Mouse (Mus musculus) stomach, embryonic 14.5 days (tissue): ENCODE results near the gene Slc7a7. TPM values are rescaled to one million over a fixed set of nuclear protein-coding genes. Genes with fewer than 3 reads are reported as not detected.
A peak's percentile ranks its signal among the peaks of the same experiment; 100 is the strongest.

ENCODE experiments used
- ATAC-seq: fragments of 200-750 bp; cut with Nextera tagmentation; 2 replicates; pipeline ENCODE4 v1.8.0; 2017; ENCODE audit warnings: low read depth, moderate TSS enrichment; ENCODE audit not compliant: insufficient number of reproducible peaks, insufficient read depth, low FRiP score
- H3K27ac ChIP-seq: fragments of 300-500 bp; sonication (generic); 2 replicates; pipeline ENCODE4 v1.5.1; 2014; ENCODE audit warnings: mild to moderate bottlenecking, low read length, moderate library complexity, mixed read lengths
- H3K27me3 ChIP-seq: fragments of 300-500 bp; sonication (generic); 2 replicates; pipeline ENCODE4 v1.6.1; 2014; ENCODE audit warnings: low read length, control low read depth, mixed read lengths; ENCODE audit not compliant: control insufficient read depth, insufficient read depth
- H3K36me3 ChIP-seq: fragments of 300-500 bp; sonication (generic); 2 replicates; pipeline ENCODE4 v1.6.1; 2014; ENCODE audit warnings: mild to moderate bottlenecking, control low read depth, low read length, moderate library complexity, mixed read lengths; ENCODE audit not compliant: control insufficient read depth, insufficient read depth
- H3K4me1 ChIP-seq: fragments of 300-500 bp; sonication (generic); 2 replicates; pipeline ENCODE4 v1.6.1; 2014; ENCODE audit warnings: low read length, control low read depth, mixed read lengths; ENCODE audit not compliant: control insufficient read depth, insufficient read depth
- H3K4me2 ChIP-seq: fragments of 300-500 bp; sonication (generic); replicated peaks from 2 replicates; pipeline ENCODE4 v1.6.1; 2014; ENCODE audit warnings: low read depth, low read length, control low read depth
- H3K4me3 ChIP-seq: fragments of 300-500 bp; sonication (generic); 2 replicates; pipeline ENCODE4 v1.5.1; 2014; ENCODE audit warnings: low read depth, low read length, control low read depth
- H3K9ac ChIP-seq: fragments of 300-500 bp; sonication (generic); replicated peaks from 2 replicates; pipeline ENCODE4 v1.6.1; 2014; ENCODE audit warnings: low read depth, mild to moderate bottlenecking, control low read depth, low read length, moderate library complexity, mixed read lengths
- H3K9me3 ChIP-seq: fragments of 300-500 bp; sonication (generic); 2 replicates; pipeline ENCODE4 v1.6.1; 2016; ENCODE audit warnings: low read depth, low read length, control low read depth; ENCODE audit not compliant: control insufficient read depth
- WGBS: fragments of 180-500 bp; shearing (Covaris S2); extraction: QIAGEN DNeasy Blood & Tissue Kit; methylation state at CpG from one replicate; pipeline ENCODE4 v1.1.7; 2014; 5-methylcytosine and 5-hydroxymethylcytosine counted together
- polyA plus RNA-seq: library from polyadenylated mRNA; unstranded; fragments of >200 nt; fragmentation: Nextera tagmentation; extraction: Ambion mirVana; gene quantifications from 2 replicates; pipeline ENCODE4 v1.2.1, GENCODE M21; 2014

Slc7a7 gene
- polyA plus RNA-seq = 10.3 and 11.2 TPM in 2 replicates

- Histone ChIP-seq H3K9ac (no peak within 1 kb of the TSS), H3K27ac (no peak within 1 kb of the TSS), H3K9me3 (no peaks in the 10 kb centered on the region), H3K27me3 (no peaks in the 10 kb centered on the region), H3K4me2 (no peak within 1 kb of the TSS; the same call in 1 of the 2 replicates), H3K4me1 (peaks cover 14% of the 10 kb centered on the region), H3K36me3 (no peaks in the 10 kb centered on the region), H3K4me3 (no peak within 1 kb of the TSS)
- WGBS = 11% methylated on average over 19 of the region's 19 CpGs
- ATAC-seq = no peak
Measured at GRCm38 (mm10) chr14:54417623-54418081, at the start of gene Slc7a7. Gene Slc7a7, minus strand, starts transcription at chr14:54417780.

GRCm38 (mm10) chr14:54464293-54465005, 46.9 kb upstream of the Slc7a7 start:
- H3K4me3 ChIP-seq = peak overlapping the region; percentile 80
- peaks cover 19% of the 10 kb centered on the region for H3K36me3 ChIP-seq
- H3K9me3 ChIP-seq = no peaks in the 10 kb centered on the region
- H3K4me1 ChIP-seq = peaks cover 10% of the 10 kb centered on the region; the same call in 1 of the 2 replicates
- H3K27ac ChIP-seq = peak overlapping the region; percentile 74; the same call in 1 of the 2 replicates
- peak overlapping the region; percentile 73 for H3K4me2 ChIP-seq
- ATAC-seq = peak; percentile 77
- under 1% methylated on average over 57 of the region's 57 CpGs for WGBS
- peak overlapping the region; percentile 76 for H3K9ac ChIP-seq
- no peaks in the 10 kb centered on the region for H3K27me3 ChIP-seq

- WGBS = under 1% methylated on average over 35 of the region's 35 CpGs
- no peaks in the 10 kb centered on the region for H3K9me3 ChIP-seq
- peak; percentile 88 for ATAC-seq
- peak within 1 kb of the TSS; percentile 74; the same call in 1 of the 2 replicates for H3K27ac ChIP-seq
- H3K4me1 ChIP-seq = peaks cover 10% of the 10 kb centered on the region; the same call in 1 of the 2 replicates
- H3K4me2 ChIP-seq = peak within 1 kb of the TSS; percentile 73
- H3K9ac ChIP-seq = peak within 1 kb of the TSS; percentile 76
- H3K4me3 ChIP-seq = peak within 1 kb of the TSS; percentile 80
- no peaks in the 10 kb centered on the region for H3K27me3 ChIP-seq
- H3K36me3 ChIP-seq = peaks cover 14% of the 10 kb centered on the region
Measured at GRCm38 (mm10) chr14:54463959-54464292, 46.3 kb upstream of the Slc7a7 start, which contains the start of gene Lrp10. Gene Lrp10, plus strand, starts transcription at chr14:54464137.

GRCm38 (mm10) chr14:54463108-54463958, 45.8 kb upstream of the Slc7a7 start:
- Histone ChIP-seq H3K4me2 (peak overlapping the region; percentile 73), H3K9ac (peak overlapping the region; percentile 76), H3K4me3 (peak overlapping the region; percentile 80), H3K36me3 (peaks cover 8% of the 10 kb centered on the region), H3K9me3 (no peaks in the 10 kb centered on the region), H3K27me3 (no peaks in the 10 kb centered on the region), H3K27ac (peak overlapping the region; percentile 74; the same call in 1 of the 2 replicates), H3K4me1 (peaks cover 10% of the 10 kb centered on the region; the same call in 1 of the 2 replicates)
- WGBS = 13% methylated on average over 12 of the region's 12 CpGs
- peak; percentile 26; the same call in 1 of the 2 replicates for ATAC-seq

DNA sequence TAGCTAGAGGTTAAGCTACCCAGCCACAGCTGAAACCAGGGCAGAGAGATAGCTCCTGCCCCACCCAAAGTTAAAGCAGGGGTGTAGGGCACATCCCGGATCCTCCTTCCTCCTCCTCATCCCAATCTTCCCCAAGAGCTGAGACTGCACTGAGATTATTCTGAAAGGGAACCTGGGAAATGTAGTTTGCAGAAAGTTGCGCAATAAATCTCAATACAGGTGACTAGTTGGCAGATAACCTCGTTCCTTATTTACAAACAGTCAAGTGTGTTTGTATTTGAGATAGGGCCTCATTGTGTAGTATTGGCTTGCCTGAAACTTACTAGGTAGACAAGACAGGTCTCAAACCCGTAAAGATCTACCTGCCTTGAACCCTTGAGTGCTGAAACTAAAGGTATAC, 44.6 kb upstream of the Slc7a7 start:
- no peak overlapping the region for H3K4me3 ChIP-seq
- H3K27me3 ChIP-seq = no peaks in the 10 kb centered on the region
- no peak overlapping the region for H3K27ac ChIP-seq
- peaks cover 10% of the 10 kb centered on the region; the same call in 1 of the 2 replicates for H3K4me1 ChIP-seq
- H3K9me3 ChIP-seq = no peaks in the 10 kb centered on the region
- WGBS = 75% methylated on average over 4 of the region's 4 CpGs
- no peak for ATAC-seq
- no peak overlapping the region for H3K4me2 ChIP-seq
- H3K9ac ChIP-seq = no peak overlapping the region
- H3K36me3 ChIP-seq = peaks cover 2% of the 10 kb centered on the region; the same call in 1 of the 2 replicates

GRCm38 (mm10) chr14:54457907-54458569, 40.5 kb upstream of the Slc7a7 start:
- 85% methylated on average over 14 of the region's 14 CpGs for WGBS
- no peaks in the 10 kb centered on the region for H3K36me3 ChIP-seq
- no peaks in the 10 kb centered on the region for H3K9me3 ChIP-seq

GRCm38 (mm10) chr14:54454669-54455528, 37.3 kb upstream of the Slc7a7 start:
- no peak for ATAC-seq
- WGBS = 65% methylated on average over 11 of the region's 11 CpGs
- H3K4me2 ChIP-seq = no peak overlapping the region
- H3K9me3 ChIP-seq = no peaks in the 10 kb centered on the region
- no peaks in the 10 kb centered on the region for H3K27me3 ChIP-seq
- no peaks in the 10 kb centered on the region for H3K4me1 ChIP-seq
- no peaks in the 10 kb centered on the region for H3K36me3 ChIP-seq
- no peak overlapping the region for H3K9ac ChIP-seq
- H3K27ac ChIP-seq = no peak overlapping the region
- no peak overlapping the region for H3K4me3 ChIP-seq

More at GRCm38 (mm10) chr14:54457907-54458569, 40.5 kb upstream of the Slc7a7 start:
- Histone ChIP-seq H3K4me3 (no peak overlapping the region), H3K4me1 (no peaks in the 10 kb centered on the region), H3K27ac (no peak overlapping the region), H3K27me3 (no peaks in the 10 kb centered on the region), H3K9ac (no peak overlapping the region), H3K4me2 (no peak overlapping the region)
- ATAC-seq = no peak
